Mouse (Mus musculus) ES-Bruce4 (cell line): ENCODE measurements around the gene Pde8a.

Experiments
- CTCF ChIP-seq: IDR thresholded peaks from one replicate; pipeline ENCODE4 v1.8.1; 2011; ENCODE audit warnings: low read depth, low read length
- EP300 ChIP-seq: IDR thresholded peaks from 2 replicates; pipeline ENCODE4 v1.6.1; 2011; ENCODE audit warnings: low read depth, low read length; ENCODE audit not compliant: insufficient read depth

DNA sequence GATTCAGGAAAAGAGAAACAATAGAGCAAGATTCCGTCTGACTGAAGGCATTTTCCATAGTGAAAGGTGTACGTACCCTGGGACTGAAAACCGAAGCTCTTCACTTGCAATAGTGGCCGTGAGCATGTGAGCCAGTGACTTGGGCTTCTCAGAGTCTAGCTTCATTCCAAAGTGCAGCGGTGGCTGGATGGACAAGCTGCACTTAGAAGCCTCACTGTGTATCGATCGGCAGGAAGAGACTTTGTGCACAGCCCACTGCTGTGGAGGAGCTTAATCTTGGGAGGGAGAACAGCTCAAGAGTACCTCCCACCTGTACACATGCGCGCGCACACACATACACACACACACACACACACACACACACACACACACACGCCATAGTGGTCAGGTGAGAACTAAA is 39.9 kb downstream of the Pde8a start:
- TF ChIP-seq EP300: no peak
- no peak for TF ChIP-seq CTCF
